In the genomic region with DNA sequence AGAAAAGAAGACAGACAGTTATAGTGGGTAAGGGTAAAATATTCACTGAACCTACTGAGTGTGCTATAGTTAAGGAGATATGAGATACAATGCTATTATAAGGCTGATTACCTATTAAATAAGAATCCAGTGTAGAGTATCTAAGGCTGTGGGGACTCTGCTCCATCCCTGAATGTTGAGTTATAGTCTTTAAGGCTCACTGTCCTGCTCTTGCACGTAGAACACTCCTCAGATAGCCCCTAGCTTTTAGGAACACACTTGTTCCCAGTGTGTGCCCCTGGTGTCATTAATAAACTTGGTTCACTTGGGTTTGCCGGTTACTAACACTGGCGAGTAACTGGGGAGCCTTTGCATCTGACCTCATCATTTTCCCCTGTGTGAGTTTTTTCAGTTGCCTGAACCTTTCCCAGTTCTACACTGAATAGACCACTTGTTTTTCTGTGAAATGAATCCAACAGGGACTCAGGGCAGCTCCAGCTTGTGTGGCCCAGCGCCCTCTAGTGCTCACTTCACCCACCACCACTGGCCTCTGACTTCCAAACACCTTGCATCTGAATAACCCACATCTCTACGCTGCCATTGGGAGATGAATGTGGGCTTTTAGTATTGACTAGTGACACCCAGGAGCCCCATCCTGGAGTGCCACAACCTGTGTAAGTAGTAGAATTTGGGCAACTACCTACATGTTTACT, we compare ENCODE assay signal across 7 mouse cellular contexts. TPM values are rescaled to one million over a fixed set of nuclear protein-coding genes. Genes with fewer than 3 reads are reported as not detected.
DNase-seq lines count a peak whose midpoint lies in the region; ATAC-seq lines count a peak whose summit lies in the region.

No protein-coding gene starts in this region.

- 17% methylated on average over 5 of the region's 5 CpGs for WGBS in hindbrain, embryonic 14.5 days

- H3K4me1 ChIP-seq in hindbrain, embryonic 14.5 days (replicated peaks; ENCODE audit: control insufficient read depth, insufficient read depth, low read length): no peaks in the 10 kb centered on the region

- DNase-seq in ZHBTc4 (ENCODE audit: low read depth, low spot score): peak; percentile 71
- peak; percentile 87 to 89 for DNase-seq in cerebellum, postnatal 10 days
- peak; percentile 50 to 68 for DNase-seq in frontal cortex, postnatal 10 days (ENCODE audit: low spot score in 2 of 2)
- peak; percentile 71 for DNase-seq in hindbrain, embryonic 14.5 days (ENCODE audit: low spot score)
- DNase-seq in layer of hippocampus, postnatal 25 days (ENCODE audit: extremely low spot score in 1 of 2, low spot score in 1 of 2): peak; percentile 54 to 82
- peak; percentile 78 for DNase-seq in lung, postnatal 14 days
- DNase-seq in right cerebral cortex, adult 2 months (ENCODE audit: low spot score in 2 of 2): peak; percentile 78 to 82

- no peak overlapping the region for H3K27ac ChIP-seq in hindbrain, embryonic 14.5 days

- H3K9ac ChIP-seq in hindbrain, embryonic 14.5 days: no peak overlapping the region

- H3K27me3 ChIP-seq in hindbrain, embryonic 14.5 days (ENCODE audit: control insufficient read depth, insufficient read depth, low read length): no peaks in the 10 kb centered on the region

- H3K9me3 ChIP-seq in hindbrain, embryonic 14.5 days (ENCODE audit: control insufficient read depth, low read length): no peaks in the 10 kb centered on the region

- no peak overlapping the region for H3K4me2 ChIP-seq in hindbrain, embryonic 14.5 days (replicated peaks)

- ATAC-seq in hindbrain, embryonic 14.5 days (ENCODE audit: low FRiP score): peak; percentile 78; the same call in 1 of the 2 replicates

- H3K36me3 ChIP-seq in hindbrain, embryonic 14.5 days (replicated peaks; ENCODE audit: control insufficient read depth, insufficient read depth): no peaks in the 10 kb centered on the region

- H3K4me3 ChIP-seq in hindbrain, embryonic 14.5 days (replicated peaks; ENCODE audit: low read length): no peak overlapping the region

RNA-seq across cellular contexts. Expression of gene Fgfrl1, which starts 34.5 kb away (rescaled TPM):
- polyA plus RNA-seq in hindbrain, embryonic 14.5 days (2014; fragmentation: Nextera tagmentation; extraction: Ambion mirVana): 7.0 and 9.6 TPM in 2 replicates
- 10 to 100 TPM; 23.5 to 31.4 TPM for total RNA-seq in layer of hippocampus, postnatal 25 days (2021)

RNA-seq across cellular contexts. Expression of gene Rnf212, which starts 48.1 kb away (rescaled TPM):
- not detected in 2 replicates for polyA plus RNA-seq in hindbrain, embryonic 14.5 days (2014; fragmentation: Nextera tagmentation; extraction: Ambion mirVana)
- not detected for total RNA-seq in layer of hippocampus, postnatal 25 days (2021)

RNA-seq across cellular contexts. Expression of gene Slc26a1, which starts 51.3 kb away (rescaled TPM):
- 3.2 and 3.5 TPM in 2 replicates for polyA plus RNA-seq in hindbrain, embryonic 14.5 days (2014; fragmentation: Nextera tagmentation; extraction: Ambion mirVana)
- 1 to 10 TPM; 1.2 to 1.6 TPM for total RNA-seq in layer of hippocampus, postnatal 25 days (2021)

RNA-seq across cellular contexts. Expression of gene Dgkq, which starts 57.2 kb away (rescaled TPM):
- 25.3 and 28.4 TPM in 2 replicates for polyA plus RNA-seq in hindbrain, embryonic 14.5 days (2014; fragmentation: Nextera tagmentation; extraction: Ambion mirVana)
- 10 to 100 TPM; 44.5 to 54.9 TPM for total RNA-seq in layer of hippocampus, postnatal 25 days (2021)
